Mouse (Mus musculus): ENCODE measurements around the gene Dot1l. TPM values are rescaled to one million over a fixed set of nuclear protein-coding genes. Genes with fewer than 3 reads are reported as not detected.
A peak's percentile ranks its signal among the peaks of the same experiment; 100 is the strongest.
"Not testable (repeated sequence)": the region's sequence is repeated elsewhere in the genome, so short reads cannot be mapped to it uniquely, and the experiment has no call there.

Gene Dot1l
- total and polyA plus RNA-seq, 3 experiments: 8.7 to 118 (median 105) TPM

GRCm38 (mm10) chr10:80814800-80815199 lies 59.8 kb downstream of the Dot1l start:
- H3K4me3 ChIP-seq (ENCODE audit: low read depth, low read length): no peak overlapping the region
- H3K4me1 ChIP-seq (ENCODE audit: insufficient read depth, low read depth, low read length): peaks cover 26% of the 10 kb centered on the region
- DNase-seq (ENCODE audit: low spot score) (no peak), ATAC-seq (ENCODE audit: extremely low read depth, insufficient number of reproducible peaks, low FRiP score, poor library complexity, severe bottlenecking) (no peak)
- H3K27me3 ChIP-seq (ENCODE audit: insufficient read depth, low read length): peaks cover 25% of the 10 kb centered on the region
- H3K36me3 ChIP-seq (replicated peaks): no peaks in the 10 kb centered on the region
- peaks cover 11% of the 10 kb centered on the region for H3K9me3 ChIP-seq (replicated peaks)
- TF ChIP-seq POLR2AphosphoS5 (IDR thresholded peaks at IDR 0.05; ENCODE audit: insufficient replicate concordance, low read depth, low read length) (no peak), TAL1 (conservative IDR thresholded peaks at IDR 0.05; ENCODE audit: low read depth, low read length) (no peak), GATA2 (IDR thresholded peaks at IDR 0.05; ENCODE audit: borderline replicate concordance, low read depth, low read length) (no peak), GATA1 (IDR thresholded peaks at IDR 0.05; ENCODE audit: borderline replicate concordance, low read length) (no peak), CTCF (IDR thresholded peaks at IDR 0.05; ENCODE audit: low read depth, low read length) (no peak)

- not testable (repeated sequence) for H3K4me3 ChIP-seq (ENCODE audit: low read depth, low read length); H3K36me3 ChIP-seq (replicated peaks); ATAC-seq (ENCODE audit: extremely low read depth, insufficient number of reproducible peaks, low FRiP score, poor library complexity, severe bottlenecking); DNase-seq (ENCODE audit: low spot score)
- Histone ChIP-seq H3K4me1 (ENCODE audit: insufficient read depth, low read depth, low read length) (peaks cover 19% of the 10 kb centered on the region), H3K27me3 (ENCODE audit: insufficient read depth, low read length) (peaks cover 16% of the 10 kb centered on the region), H3K9me3 (replicated peaks) (peaks cover 11% of the 10 kb centered on the region)
Measured at GRCm38 (mm10) chr10:80816303-80816702, 61.3 kb downstream of the Dot1l start.

- no peak overlapping the region for H3K4me3 ChIP-seq (ENCODE audit: low read depth, low read length)
- H3K4me1 ChIP-seq (ENCODE audit: insufficient read depth, low read depth, low read length): peaks cover 20% of the 10 kb centered on the region
- H3K9me3 ChIP-seq (replicated peaks): peaks cover 11% of the 10 kb centered on the region
- TF ChIP-seq GATA1 (IDR thresholded peaks at IDR 0.05; ENCODE audit: borderline replicate concordance, low read length) (no peak), TAL1 (conservative IDR thresholded peaks at IDR 0.05; ENCODE audit: low read depth, low read length) (no peak), POLR2AphosphoS5 (IDR thresholded peaks at IDR 0.05; ENCODE audit: insufficient replicate concordance, low read depth, low read length) (no peak), CTCF (IDR thresholded peaks at IDR 0.05; ENCODE audit: low read depth, low read length) (no peak), GATA2 (IDR thresholded peaks at IDR 0.05; ENCODE audit: borderline replicate concordance, low read depth, low read length) (no peak)
- no peak for DNase-seq (ENCODE audit: low spot score)
- no peak for ATAC-seq (ENCODE audit: extremely low read depth, insufficient number of reproducible peaks, low FRiP score, poor library complexity, severe bottlenecking)
- H3K36me3 ChIP-seq (replicated peaks): no peaks in the 10 kb centered on the region
- peaks cover 14% of the 10 kb centered on the region for H3K27me3 ChIP-seq (ENCODE audit: insufficient read depth, low read length)
Measured at GRCm38 (mm10) chr10:80817164-80817563, 62.2 kb downstream of the Dot1l start.

GRCm38 (mm10) chr10:80817955-80818354 lies 62.9 kb downstream of the Dot1l start:
- H3K4me3 ChIP-seq (ENCODE audit: low read depth, low read length); H3K36me3 ChIP-seq (replicated peaks); ATAC-seq (ENCODE audit: extremely low read depth, insufficient number of reproducible peaks, low FRiP score, poor library complexity, severe bottlenecking); DNase-seq (ENCODE audit: low spot score); H3K27me3 ChIP-seq (ENCODE audit: insufficient read depth, low read length): not testable (repeated sequence)
- Histone ChIP-seq H3K4me1 (ENCODE audit: insufficient read depth, low read depth, low read length) (peaks cover 25% of the 10 kb centered on the region), H3K9me3 (replicated peaks) (peaks cover 11% of the 10 kb centered on the region)

GRCm38 (mm10) chr10:80818599-80819281 lies 63.7 kb downstream of the Dot1l start:
- no peak for TF ChIP-seq GATA1 (IDR thresholded peaks at IDR 0.05; ENCODE audit: borderline replicate concordance, low read length)
- no peak for TF ChIP-seq GATA2 (IDR thresholded peaks at IDR 0.05; ENCODE audit: borderline replicate concordance, low read depth, low read length)
- no peak for TF ChIP-seq CTCF (IDR thresholded peaks at IDR 0.05; ENCODE audit: low read depth, low read length)
- DNase-seq (ENCODE audit: low spot score): peak; percentile 69
- H3K4me3 ChIP-seq (ENCODE audit: low read depth, low read length): no peak overlapping the region; the same call in 1 of the 2 replicates
- peaks cover 26% of the 10 kb centered on the region for H3K4me1 ChIP-seq (ENCODE audit: insufficient read depth, low read depth, low read length)
- H3K27me3 ChIP-seq (ENCODE audit: insufficient read depth, low read length): peaks cover 2% of the 10 kb centered on the region; the same call in 1 of the 2 replicates
- no peaks in the 10 kb centered on the region for H3K36me3 ChIP-seq (replicated peaks)
- peaks cover 5% of the 10 kb centered on the region for H3K9me3 ChIP-seq (replicated peaks)
- ATAC-seq (ENCODE audit: extremely low read depth, insufficient number of reproducible peaks, low FRiP score, poor library complexity, severe bottlenecking): peak; percentile 57; the same call in 1 of the 2 replicates

GRCm38 (mm10) chr10:80819406-80819805 lies 64.4 kb downstream of the Dot1l start:
- no peak for ATAC-seq (ENCODE audit: extremely low read depth, insufficient number of reproducible peaks, low FRiP score, poor library complexity, severe bottlenecking)
- no peak overlapping the region for H3K4me3 ChIP-seq (ENCODE audit: low read depth, low read length)
- peaks cover 32% of the 10 kb centered on the region for H3K4me1 ChIP-seq (ENCODE audit: insufficient read depth, low read depth, low read length)
- TF ChIP-seq GATA1 (IDR thresholded peaks at IDR 0.05; ENCODE audit: borderline replicate concordance, low read length) (no peak), POLR2AphosphoS5 (IDR thresholded peaks at IDR 0.05; ENCODE audit: insufficient replicate concordance, low read depth, low read length) (no peak), GATA2 (IDR thresholded peaks at IDR 0.05; ENCODE audit: borderline replicate concordance, low read depth, low read length) (no peak), TAL1 (conservative IDR thresholded peaks at IDR 0.05; ENCODE audit: low read depth, low read length) (no peak), CTCF (IDR thresholded peaks at IDR 0.05; ENCODE audit: low read depth, low read length) (no peak)
- H3K27me3 ChIP-seq (ENCODE audit: insufficient read depth, low read length): peaks cover 2% of the 10 kb centered on the region; the same call in 1 of the 2 replicates
- H3K36me3 ChIP-seq (replicated peaks): no peaks in the 10 kb centered on the region
- DNase-seq (ENCODE audit: low spot score): no peak
- H3K9me3 ChIP-seq (replicated peaks): peaks cover 3% of the 10 kb centered on the region

GRCm38 (mm10) chr10:80821991-80822390 lies 67.0 kb downstream of the Dot1l start:
- DNase-seq (ENCODE audit: low spot score) (no peak), ATAC-seq (ENCODE audit: extremely low read depth, insufficient number of reproducible peaks, low FRiP score, poor library complexity, severe bottlenecking) (no peak)
- Histone ChIP-seq H3K4me3 (ENCODE audit: low read depth, low read length) (no peak overlapping the region), H3K27me3 (ENCODE audit: insufficient read depth, low read length) (no peaks in the 10 kb centered on the region), H3K36me3 (replicated peaks) (no peaks in the 10 kb centered on the region), H3K4me1 (ENCODE audit: insufficient read depth, low read depth, low read length) (peaks cover 42% of the 10 kb centered on the region), H3K9me3 (replicated peaks) (no peaks in the 10 kb centered on the region)
- TF ChIP-seq POLR2AphosphoS5 (IDR thresholded peaks at IDR 0.05; ENCODE audit: insufficient replicate concordance, low read depth, low read length) (no peak), CTCF (IDR thresholded peaks at IDR 0.05; ENCODE audit: low read depth, low read length) (no peak), GATA1 (IDR thresholded peaks at IDR 0.05; ENCODE audit: borderline replicate concordance, low read length) (no peak), TAL1 (conservative IDR thresholded peaks at IDR 0.05; ENCODE audit: low read depth, low read length) (no peak), GATA2 (IDR thresholded peaks at IDR 0.05; ENCODE audit: borderline replicate concordance, low read depth, low read length) (no peak)

Measured in G1E (cell line).